Mouse (Mus musculus): ENCODE results near the gene Tbc1d22a. TPM values are rescaled to one million over a fixed set of nuclear protein-coding genes. Genes with fewer than 3 reads are reported as not detected.

Tbc1d22a gene
- total and polyA plus RNA-seq, 3 experiments = 15.1 to 21.1 TPM; not detected in 1

DNA sequence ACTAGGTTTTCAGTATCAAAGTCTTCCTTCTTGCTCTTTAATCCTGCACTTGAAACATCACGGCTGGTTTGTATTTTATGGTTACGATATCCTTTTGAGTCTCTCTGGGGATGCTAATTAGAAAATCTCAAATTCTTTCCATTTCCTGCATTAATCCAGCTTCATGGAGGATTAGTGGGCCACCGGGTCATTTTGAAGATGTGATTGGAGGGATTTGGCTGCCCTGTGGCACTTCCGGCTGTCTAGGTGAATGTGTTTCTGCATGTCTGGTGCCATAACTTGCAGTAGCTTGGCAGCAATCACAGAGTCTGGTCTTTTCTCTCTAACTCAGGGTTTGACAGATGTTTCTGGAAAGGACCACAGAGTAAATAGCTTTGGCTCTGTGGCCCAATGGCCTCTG, 305.9 kb downstream of the Tbc1d22a start:
- Histone ChIP-seq H3K4me1 (ENCODE audit: control insufficient read depth in 1 of 2, insufficient read depth in 2 of 2, low read length in 2 of 2) (no peaks in the 10 kb centered on the region), H3K9me3 (replicated peaks; ENCODE audit: insufficient read depth, low read length) (no peaks in the 10 kb centered on the region), H3K36me3 (ENCODE audit: control insufficient read depth in 1 of 2, insufficient read depth in 2 of 2, low read length in 2 of 2) (no peaks in the 10 kb centered on the region), H3K27ac (ENCODE audit: control insufficient read depth, low read depth, low read length) (no peak overlapping the region), H3K9ac (ENCODE audit: control insufficient read depth, low read depth, low read length, poor library complexity, severe bottlenecking) (no peak overlapping the region), H3K4me3 (ENCODE audit: control insufficient read depth in 1 of 2, insufficient read depth in 1 of 2, low read depth in 2 of 2, low read length in 2 of 2) (no peak overlapping the region), H3K27me3 (ENCODE audit: control insufficient read depth in 1 of 2, insufficient read depth in 2 of 2, low read length in 2 of 2) (no peaks in the 10 kb centered on the region), H3K79me2 (ENCODE audit: control insufficient read depth, insufficient read depth, low read length, poor library complexity) (no peaks in the 10 kb centered on the region)
- TF ChIP-seq SIN3A (IDR thresholded peaks at IDR 0.05; ENCODE audit: low read length) (no peak), JUND (IDR thresholded peaks at IDR 0.05; ENCODE audit: low read depth, low read length) (no peak), BHLHE40 (IDR thresholded peaks at IDR 0.05; ENCODE audit: borderline replicate concordance, low read depth, low read length) (no peak), MAZ (IDR thresholded peaks at IDR 0.05; ENCODE audit: low read depth, low read length) (no peak), POLR2AphosphoS5 (IDR thresholded peaks at IDR 0.05; ENCODE audit: borderline replicate concordance, low read depth, low read length) (no peak), HCFC1 (IDR thresholded peaks at IDR 0.05; ENCODE audit: low read depth, low read length) (no peak)
- no peak for DNase-seq (ENCODE audit: low read depth, low spot score)

DNA sequence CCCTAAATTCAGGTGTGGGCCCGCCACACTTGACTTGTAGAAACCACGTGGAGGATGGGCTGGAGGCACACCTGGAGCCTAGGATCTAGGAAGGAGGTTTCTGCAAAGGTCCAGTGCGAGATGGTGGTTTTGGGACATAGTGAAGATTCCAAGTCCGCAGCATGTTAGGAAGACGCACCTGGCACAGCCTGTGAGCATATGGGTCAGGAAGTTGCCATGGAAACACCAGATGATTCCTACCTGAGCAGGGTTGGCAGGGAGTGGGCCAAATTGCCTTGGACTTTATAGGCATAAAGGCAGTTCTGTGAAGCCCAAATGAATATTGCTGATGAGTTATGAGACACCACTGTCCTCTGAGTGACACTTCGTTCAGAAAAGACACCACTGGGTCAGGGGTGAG, 321.1 kb downstream of the Tbc1d22a start:
- DNase-seq (ENCODE audit: low read depth, low spot score) = no peak
- H3K4me1 ChIP-seq (ENCODE audit: control insufficient read depth in 1 of 2, insufficient read depth in 2 of 2, low read length in 2 of 2) = no peaks in the 10 kb centered on the region
- H3K9ac ChIP-seq (ENCODE audit: control insufficient read depth, low read depth, low read length, poor library complexity, severe bottlenecking) = no peak overlapping the region
- TF ChIP-seq CHD1 (IDR thresholded peaks at IDR 0.05; ENCODE audit: low read depth, low read length) (no peak), ETS1 (IDR thresholded peaks at IDR 0.05; ENCODE audit: low read depth, low read length) (no peak), SIN3A (IDR thresholded peaks at IDR 0.05; ENCODE audit: low read length) (no peak), MAFK (IDR thresholded peaks at IDR 0.05; ENCODE audit: borderline replicate concordance, low read depth, low read length) (no peak), RAD21 (IDR thresholded peaks at IDR 0.05; ENCODE audit: low read depth, low read length) (no peak), NRF1 (IDR thresholded peaks at IDR 0.05; ENCODE audit: insufficient read depth, low read depth, low read length, poor library complexity, severe bottlenecking) (no peak), USF2 (IDR thresholded peaks at IDR 0.05; ENCODE audit: borderline replicate concordance in 1 of 2, insufficient read depth in 1 of 2, low read depth in 1 of 2, low read length in 2 of 2) (no peak), GABPA (IDR thresholded peaks at IDR 0.05; ENCODE audit: low read depth, low read length) (no peak), MAX (IDR thresholded peaks at IDR 0.05; ENCODE audit: low read length) (no peak), USF1 (IDR thresholded peaks at IDR 0.05; ENCODE audit: low read depth, low read length) (no peak), MEF2A (IDR thresholded peaks at IDR 0.05; ENCODE audit: extremely low read depth, insufficient replicate concordance, low read depth, low read length, poor library complexity, severe bottlenecking) (no peak), TAL1 (IDR thresholded peaks at IDR 0.05; ENCODE audit: low read length) (no peak), POLR2A (IDR thresholded peaks at IDR 0.05; ENCODE audit: control insufficient read depth in 1 of 2, insufficient read depth in 1 of 2, low read depth in 1 of 2, low read length in 2 of 2, poor library complexity in 1 of 2) (no peak), MXI1 (IDR thresholded peaks at IDR 0.05; ENCODE audit: low read depth, low read length) (no peak), ZNF384 (IDR thresholded peaks at IDR 0.05; ENCODE audit: low read depth, low read length) (no peak), MAZ (IDR thresholded peaks at IDR 0.05; ENCODE audit: low read depth, low read length) (no peak), NELFE (IDR thresholded peaks at IDR 0.05; ENCODE audit: low read depth, low read length) (no peak), BHLHE40 (IDR thresholded peaks at IDR 0.05; ENCODE audit: borderline replicate concordance, low read depth, low read length) (no peak)
- no peaks in the 10 kb centered on the region for H3K36me3 ChIP-seq (ENCODE audit: control insufficient read depth in 1 of 2, insufficient read depth in 2 of 2, low read length in 2 of 2)
- H3K79me2 ChIP-seq (ENCODE audit: control insufficient read depth, insufficient read depth, low read length, poor library complexity) = no peaks in the 10 kb centered on the region
- no peaks in the 10 kb centered on the region for H3K27me3 ChIP-seq (ENCODE audit: control insufficient read depth in 1 of 2, insufficient read depth in 2 of 2, low read length in 2 of 2)
- H3K27ac ChIP-seq (ENCODE audit: control insufficient read depth, low read depth, low read length) = no peak overlapping the region
- H3K4me3 ChIP-seq (ENCODE audit: control insufficient read depth in 1 of 2, insufficient read depth in 1 of 2, low read depth in 2 of 2, low read length in 2 of 2) = no peak overlapping the region
- no peaks in the 10 kb centered on the region for H3K9me3 ChIP-seq (replicated peaks; ENCODE audit: insufficient read depth, low read length)

Measured in MEL (cell line).